Mouse (Mus musculus) small intestine, adult 2 months (tissue): ENCODE data around the gene Rpp14.

ENCODE experiments used
- CTCF ChIP-seq: fragments of 200-500 bp; IDR thresholded peaks from 2 replicates; pipeline ENCODE4 v1.5.1; 2012; ENCODE audit warnings: low read depth, mild to moderate bottlenecking, control low read depth, inconsistent platforms, low read length, moderate library complexity, mixed read lengths; ENCODE audit not compliant: insufficient replicate concordance, insufficient read length; ENCODE audit errors: extremely low read depth
- POLR2A ChIP-seq: fragments of 200-500 bp; IDR thresholded peaks from 2 replicates; pipeline ENCODE4 v1.6.1; 2012; ENCODE audit warnings: low read depth, mild to moderate bottlenecking, control low read depth, inconsistent platforms, low read length, moderate library complexity

DNA sequence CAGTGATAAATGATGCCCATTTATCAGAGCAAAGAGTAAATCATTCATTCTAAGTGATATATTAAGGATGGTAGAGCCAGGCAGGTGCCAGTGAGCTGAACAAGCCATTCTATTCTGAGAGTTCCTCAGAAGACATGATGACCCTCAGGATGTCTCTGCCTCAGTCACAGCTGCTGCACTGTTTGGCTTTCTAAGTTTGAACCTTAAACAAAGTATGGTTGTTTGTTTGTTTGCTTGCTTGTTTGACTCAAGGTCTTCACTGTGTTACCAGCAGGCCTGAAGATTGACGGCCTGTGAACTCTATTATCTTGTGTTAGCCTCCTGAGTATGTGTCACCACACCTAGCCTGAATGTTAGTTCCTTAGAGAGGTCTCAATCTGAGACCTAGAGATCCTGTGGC, 34.6 kb downstream of the Rpp14 start:
- no peak for TF ChIP-seq POLR2A
- no peak for TF ChIP-seq CTCF
